ENCODE assay signal across 28 mouse cellular contexts in the genomic region with DNA sequence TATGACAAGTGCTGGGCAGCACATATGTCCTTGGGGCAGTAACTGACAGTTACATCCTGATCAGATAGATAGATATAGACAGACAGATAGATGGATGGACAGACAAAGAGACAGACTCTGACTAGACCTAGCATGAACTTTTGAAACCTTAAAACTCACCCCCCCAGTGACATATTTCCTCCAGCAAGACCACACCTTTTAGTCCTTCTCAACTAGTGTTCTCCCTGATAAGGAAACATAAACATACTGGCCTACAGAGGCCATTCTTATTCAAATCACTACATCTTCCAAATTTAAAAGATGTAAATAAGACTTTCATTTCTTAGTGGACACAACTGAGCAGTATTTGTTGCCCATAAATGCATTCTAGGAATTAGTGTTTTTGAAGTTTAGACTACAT. TPM values are rescaled to one million over a fixed set of nuclear protein-coding genes. Genes with fewer than 3 reads are reported as not detected.
A peak's percentile ranks its signal among the peaks of the same experiment; 100 is the strongest.
DNase-seq lines count a peak whose midpoint lies in the region; ATAC-seq lines count a peak whose summit lies in the region.
"Had no signal": no experiment of that assay in that cellular context is flagged by ENCODE, and none has a peak within 500 bp of the region (broad histone marks: within the 10 kb centered on the region; RNA-seq: fewer than 3 reads in every experiment).

No protein-coding gene starts in this region.

- H3K27ac ChIP-seq in heart, embryonic 12.5 days (ENCODE audit: poor library complexity, severe bottlenecking), result 0 out of 2 replicates have a peak overlapping the region, but pooled peaks have one; percentile 33
- H3K27ac ChIP-seq in heart, embryonic 10.5 days, result no peak overlapping the region
- peak overlapping the region; percentile 38; the same call in 1 of the 2 replicates for H3K27ac ChIP-seq in liver, embryonic 15.5 days (replicated peaks)
- no peak overlapping the region for H3K27ac ChIP-seq in liver, embryonic 11.5 days (ENCODE audit: low read depth, low read length)
- H3K27ac ChIP-seq: embryonic facial prominence, embryonic 12.5 days; embryonic facial prominence, embryonic 15.5 days; heart, adult 2 months; heart, embryonic 15.5 days; hindbrain, embryonic 10.5 days; hindbrain, embryonic 13.5 days had no signal

- no peaks in the 10 kb centered on the region for H3K9me3 ChIP-seq in heart, embryonic 12.5 days (replicated peaks)
- H3K9me3 ChIP-seq in heart, embryonic 10.5 days, result no peaks in the 10 kb centered on the region
- H3K9me3 ChIP-seq in liver, embryonic 15.5 days (replicated peaks), result no peaks in the 10 kb centered on the region
- no peaks in the 10 kb centered on the region for H3K9me3 ChIP-seq in liver, embryonic 11.5 days (ENCODE audit: control insufficient read depth, low read length)
- H3K9me3 ChIP-seq: embryonic facial prominence, embryonic 12.5 days; embryonic facial prominence, embryonic 15.5 days; G1E; heart, embryonic 15.5 days; hindbrain, embryonic 10.5 days; hindbrain, embryonic 13.5 days had no signal

- H3K4me3 ChIP-seq in heart, embryonic 12.5 days, result no peak overlapping the region
- H3K4me3 ChIP-seq in heart, embryonic 10.5 days, result no peak overlapping the region
- no peak overlapping the region for H3K4me3 ChIP-seq in liver, embryonic 15.5 days (replicated peaks)
- H3K4me3 ChIP-seq in liver, embryonic 11.5 days (ENCODE audit: low read depth, low read length), result no peak overlapping the region
- H3K4me3 ChIP-seq: embryonic facial prominence, embryonic 12.5 days; embryonic facial prominence, embryonic 15.5 days; heart, adult 2 months; heart, embryonic 15.5 days; hindbrain, embryonic 10.5 days; hindbrain, embryonic 13.5 days had no signal

- no peak for ATAC-seq in heart, embryonic 12.5 days (ENCODE audit: insufficient number of reproducible peaks, low FRiP score)
- ATAC-seq in liver, embryonic 15.5 days (ENCODE audit: insufficient read depth), result no peak
- ATAC-seq in liver, embryonic 11.5 days (replicated peaks; ENCODE audit: low FRiP score), result no peak; the same call in 1 of the 2 replicates
- ATAC-seq in megakaryocyte progenitor cell, adult 5-6 weeks (replicated peaks; ENCODE audit: poor library complexity), result peak; percentile 30; the same call in 1 of the 2 replicates
- ATAC-seq: forebrain, embryonic 14.5 days; hindbrain, embryonic 16.5 days had no signal

- no peaks in the 10 kb centered on the region for H3K36me3 ChIP-seq in heart, embryonic 12.5 days
- H3K36me3 ChIP-seq in heart, embryonic 10.5 days, result no peaks in the 10 kb centered on the region
- no peaks in the 10 kb centered on the region for H3K36me3 ChIP-seq in liver, embryonic 15.5 days (replicated peaks)
- no peaks in the 10 kb centered on the region for H3K36me3 ChIP-seq in liver, embryonic 11.5 days (ENCODE audit: control insufficient read depth, insufficient read depth, low read length)
- H3K36me3 ChIP-seq: embryonic facial prominence, embryonic 12.5 days; embryonic facial prominence, embryonic 15.5 days; heart, embryonic 15.5 days; hindbrain, embryonic 10.5 days; hindbrain, embryonic 13.5 days had no signal

- H3K27me3 ChIP-seq in heart, embryonic 12.5 days (replicated peaks), result no peaks in the 10 kb centered on the region
- H3K27me3 ChIP-seq in heart, embryonic 10.5 days (ENCODE audit: insufficient read depth, poor library complexity, severe bottlenecking), result no peaks in the 10 kb centered on the region
- H3K27me3 ChIP-seq in liver, embryonic 15.5 days, result no peaks in the 10 kb centered on the region
- H3K27me3 ChIP-seq in liver, embryonic 11.5 days (replicated peaks; ENCODE audit: control insufficient read depth, insufficient read depth, low read length), result no peaks in the 10 kb centered on the region
- H3K27me3 ChIP-seq: CH12.LX; embryonic facial prominence, embryonic 12.5 days; embryonic facial prominence, embryonic 15.5 days; heart, embryonic 15.5 days; hindbrain, embryonic 13.5 days had no signal

- H3K4me2 ChIP-seq in heart, embryonic 12.5 days, result no peak overlapping the region
- no peak overlapping the region for H3K4me2 ChIP-seq in liver, embryonic 15.5 days
- H3K4me2 ChIP-seq in liver, embryonic 11.5 days, result no peak overlapping the region
- H3K4me2 ChIP-seq: embryonic facial prominence, embryonic 12.5 days; embryonic facial prominence, embryonic 15.5 days; heart, embryonic 11.5 days; heart, embryonic 15.5 days; hindbrain, embryonic 13.5 days had no signal

- H3K9ac ChIP-seq in heart, embryonic 12.5 days, result no peak overlapping the region
- no peak overlapping the region for H3K9ac ChIP-seq in liver, embryonic 15.5 days
- no peak overlapping the region for H3K9ac ChIP-seq in liver, embryonic 11.5 days (ENCODE audit: low read depth, low read length)
- H3K9ac ChIP-seq: embryonic facial prominence, embryonic 12.5 days; embryonic facial prominence, embryonic 15.5 days; heart, embryonic 15.5 days; hindbrain, embryonic 13.5 days had no signal

- H3K4me1 ChIP-seq in heart, embryonic 12.5 days (replicated peaks), result peaks cover 24% of the 10 kb centered on the region
- peaks cover 26% of the 10 kb centered on the region for H3K4me1 ChIP-seq in heart, embryonic 10.5 days
- peaks cover 63% of the 10 kb centered on the region for H3K4me1 ChIP-seq in liver, embryonic 15.5 days (replicated peaks)
- peaks cover 28% of the 10 kb centered on the region for H3K4me1 ChIP-seq in liver, embryonic 11.5 days (replicated peaks; ENCODE audit: control insufficient read depth, insufficient read depth, low read length)
- H3K4me1 ChIP-seq: embryonic facial prominence, embryonic 12.5 days; embryonic facial prominence, embryonic 15.5 days; hindbrain, embryonic 10.5 days had no signal

- DNase-seq in heart, embryonic 10.5 days (ENCODE audit: low spot score), result no peak
- no peak for DNase-seq in liver, embryonic 11.5 days (ENCODE audit: low spot score)
- DNase-seq in kidney, adult 18-20 months, result no peak
- DNase-seq: adrenal gland, adult 2 months; adrenal gland, postnatal 14 days; B cell, adult 2 months; cerebellum, adult 11 months; cerebellum, adult 2 months; cerebellum, adult 9-11 months; cerebellum, postnatal 25 days; gastrocnemius, postnatal 10 days; gastrocnemius, postnatal 36 days; heart, adult 2 months; heart, postnatal 10 days; heart, postnatal 36 days had no signal

RNA-seq across cellular contexts. Expression of gene Map2k4, which starts 19.7 kb away (rescaled TPM):
- 73.4 and 74.0 TPM in 2 replicates for polyA plus RNA-seq in heart, embryonic 12.5 days (2016; fragmentation: Nextera tagmentation; extraction: Ambion mirVana)
- polyA plus RNA-seq in heart, embryonic 10.5 days (2016; fragmentation: Nextera tagmentation; extraction: Ambion mirVana), result 70.3 and 71.2 TPM in 2 replicates
- 32.1 and 33.3 TPM in 2 replicates for polyA plus RNA-seq in liver, embryonic 15.5 days (2015; fragmentation: Nextera tagmentation; extraction: Ambion mirVana)
- polyA plus RNA-seq in liver, embryonic 11.5 days (2014; fragmentation: Nextera tagmentation; extraction: Ambion mirVana), result 63.7 and 69.9 TPM in 2 replicates
- 56.8 and 61.7 TPM in 2 replicates for total RNA-seq in megakaryocyte progenitor cell, adult 5-6 weeks (2015)
- 27.2 and 37.2 TPM in 2 replicates for total RNA-seq in megakaryocyte progenitor cell, adult 5-6 weeks (2017)

RNA-seq across cellular contexts. Expression of gene Zkscan6, which starts 38.5 kb away (rescaled TPM):
- polyA plus RNA-seq in heart, embryonic 12.5 days (2016; fragmentation: Nextera tagmentation; extraction: Ambion mirVana), result 10.6 and 12.3 TPM in 2 replicates
- polyA plus RNA-seq in heart, embryonic 10.5 days (2016; fragmentation: Nextera tagmentation; extraction: Ambion mirVana), result 10.9 and 12.0 TPM in 2 replicates
- 5.1 and 5.5 TPM in 2 replicates for polyA plus RNA-seq in liver, embryonic 15.5 days (2015; fragmentation: Nextera tagmentation; extraction: Ambion mirVana)
- polyA plus RNA-seq in liver, embryonic 11.5 days (2014; fragmentation: Nextera tagmentation; extraction: Ambion mirVana), result 10.9 and 12.0 TPM in 2 replicates
- 5.8 and 9.9 TPM in 2 replicates for total RNA-seq in megakaryocyte progenitor cell, adult 5-6 weeks (2015)
- 17.5 and 24.8 TPM in 2 replicates for total RNA-seq in megakaryocyte progenitor cell, adult 5-6 weeks (2017)

Comparison
In these comparisons a context has a peak if more than half of its experiments do, and no peak if none do; other contexts are left out.
1. H3K27ac ChIP-seq: peak in heart, embryonic 12.5 days (single experiment) and liver, embryonic 15.5 days (single experiment); none in heart, embryonic 10.5 days (single experiment) and liver, embryonic 11.5 days (single experiment).